Mouse (Mus musculus): ENCODE results near the gene Rgs9.

Rgs9 gene

DNA sequence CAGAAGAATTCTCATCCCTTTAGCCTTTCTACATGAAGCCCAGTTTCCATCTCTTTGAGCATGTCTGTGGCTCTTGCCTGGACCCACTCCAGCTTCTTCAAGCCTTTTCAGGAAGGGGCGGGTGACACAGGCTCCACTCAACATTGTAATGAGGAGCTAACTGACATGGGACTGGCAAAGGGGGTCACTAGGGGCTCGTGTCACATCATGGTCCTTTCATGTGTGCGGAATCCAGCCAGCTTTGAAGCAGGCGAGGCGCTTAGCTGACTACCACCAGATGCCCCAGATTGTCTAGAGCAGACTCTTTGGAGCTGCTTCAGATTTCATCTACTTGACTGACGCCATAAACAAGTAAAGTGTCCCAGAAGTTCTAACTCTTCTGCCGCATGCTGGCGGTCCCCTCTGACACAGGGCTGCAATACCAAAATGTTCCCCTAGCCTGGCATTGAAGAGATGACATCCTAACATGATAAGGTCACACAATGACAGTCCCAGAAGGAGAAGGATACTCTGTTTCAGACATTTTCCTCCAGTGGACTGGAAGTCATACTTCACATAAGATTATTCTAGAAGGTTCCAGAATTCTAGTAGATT, 122.5 kb downstream of the Rgs9 start:
- DNase-seq (ENCODE audit: low read depth, low spot score), result no peak

Measured in WW6 (cell line).